Mouse (Mus musculus) bone marrow macrophage, adult 2 months (primary cell): ENCODE measurements around the gene Gm49333.

Experiments used
- CTCF ChIP-seq: IDR thresholded peaks from 2 replicates; pipeline ENCODE4 v1.5.1; 2012; ENCODE audit warnings: low read depth, mild to moderate bottlenecking, low read length, moderate library complexity
- POLR2A ChIP-seq: IDR thresholded peaks from 2 replicates; pipeline ENCODE4 v1.6.1; 2012; ENCODE audit warnings: mild to moderate bottlenecking, low read depth, low read length, borderline replicate concordance

- no peak for TF ChIP-seq CTCF
- no peak for TF ChIP-seq POLR2A
Observed at GRCm38 (mm10) chr16:20693111-20693701, 81.8 kb downstream of the Gm49333 start, which contains the start of gene Fam131a.
